Mouse (Mus musculus) liver, embryonic 14.5 days (tissue): ENCODE measurements at regions not wholly inside any gene's neighbourhood (a gene's known extent, or its start where the extent isn't known, plus 50 kb on each side); places are given as distances from the start of the nearest gene placed in this dataset. TPM values are rescaled to one million over a fixed set of nuclear protein-coding genes. Genes with fewer than 3 reads are reported as not detected.

Experiments used
- ATAC-seq: fragments of 200-750 bp; cut with Nextera tagmentation; 2 replicates; pipeline ENCODE4 v1.8.0; 2017; ENCODE audit warnings: moderate number of reproducible peaks, mild to moderate bottlenecking, moderate library complexity; ENCODE audit not compliant: insufficient read depth
- DNase-seq, 3 experiments: peaks; one replicate each; pipeline ENCODE4 v3.0.0-alpha.2; 2012 to 2013; ENCODE audit warnings: low read depth in 3 of 3, low spot score in 3 of 3
- H3K27ac ChIP-seq: fragments of 300-500 bp; sonication (generic); 2 replicates; pipeline ENCODE4 v1.5.1; 2014; ENCODE audit warnings: moderate library complexity, mild to moderate bottlenecking, control low read depth, inconsistent platforms
- H3K27me3 ChIP-seq: fragments of 300-500 bp; sonication (generic); 2 replicates; pipeline ENCODE4 v1.6.1; 2014; ENCODE audit warnings: mild to moderate bottlenecking, low read length, moderate library complexity; ENCODE audit not compliant: control insufficient read depth, insufficient read depth
- H3K36me3 ChIP-seq: fragments of 300-500 bp; sonication (generic); replicated peaks from 2 replicates; pipeline ENCODE4 v1.6.1; 2014; ENCODE audit warnings: low read depth; ENCODE audit not compliant: control insufficient read depth, insufficient read depth
- H3K4me1 ChIP-seq, 2 experiments: fragments of 200-500 bp in 1 of 2; fragments of 300-500 bp in 1 of 2; sonication (generic) in 1 of 2; replicated peaks; 2 replicates each; pipeline ENCODE4 v1.6.1; 2012 to 2014; ENCODE audit warnings: antibody characterized with exemption in 1 of 2, inconsistent platforms in 1 of 2, low read length in 1 of 2; ENCODE audit not compliant: control insufficient read depth in 2 of 2, insufficient read depth in 2 of 2
- H3K4me2 ChIP-seq: fragments of 300-500 bp; sonication (generic); 2 replicates; pipeline ENCODE4 v1.6.1; 2014; ENCODE audit warnings: low read depth, mild to moderate bottlenecking, control low read depth, moderate library complexity
- H3K4me3 ChIP-seq, 2 experiments: fragments of 200-500 bp in 1 of 2; fragments of 300-500 bp in 1 of 2; sonication (generic) in 1 of 2; 2 replicates each; pipeline ENCODE4 v1.5.1; 2012 to 2014; ENCODE audit warnings: low read depth in 2 of 2, low read length in 2 of 2, mild to moderate bottlenecking in 2 of 2, control low read depth in 1 of 2, inconsistent platforms in 1 of 2, moderate library complexity in 1 of 2; ENCODE audit not compliant: insufficient read depth in 1 of 2
- H3K9ac ChIP-seq: fragments of 300-500 bp; sonication (generic); replicated peaks from 2 replicates; pipeline ENCODE4 v1.6.1; 2014; ENCODE audit warnings: mild to moderate bottlenecking, control low read depth, moderate library complexity
- H3K9me3 ChIP-seq: fragments of 300-500 bp; sonication (generic); 2 replicates; pipeline ENCODE4 v1.6.1; 2016; ENCODE audit warnings: low read length, mixed read lengths; ENCODE audit not compliant: control insufficient read depth
- CTCF ChIP-seq: IDR thresholded peaks from 2 replicates; pipeline ENCODE4 v1.5.1; 2016; ENCODE audit warnings: antibody characterized with exemption, low read depth, control low read depth
- EP300 ChIP-seq: IDR thresholded peaks from 2 replicates; pipeline ENCODE4 v1.6.1; 2016; ENCODE audit warnings: antibody characterized with exemption, low read depth
- WGBS: fragments of 180-500 bp; shearing (Covaris S2); extraction: QIAGEN DNeasy Blood & Tissue Kit; methylation state at CpG from one replicate; pipeline ENCODE4 v1.1.7; 2014; ENCODE audit not compliant: insufficient replicate concordance; 5-methylcytosine and 5-hydroxymethylcytosine counted together
- microRNA-seq: library from miRNA; unstranded; fragments of <30 nt; microRNA quantifications from one replicate; pipeline ENCODE4, GENCODE M21; 2016

DNA sequence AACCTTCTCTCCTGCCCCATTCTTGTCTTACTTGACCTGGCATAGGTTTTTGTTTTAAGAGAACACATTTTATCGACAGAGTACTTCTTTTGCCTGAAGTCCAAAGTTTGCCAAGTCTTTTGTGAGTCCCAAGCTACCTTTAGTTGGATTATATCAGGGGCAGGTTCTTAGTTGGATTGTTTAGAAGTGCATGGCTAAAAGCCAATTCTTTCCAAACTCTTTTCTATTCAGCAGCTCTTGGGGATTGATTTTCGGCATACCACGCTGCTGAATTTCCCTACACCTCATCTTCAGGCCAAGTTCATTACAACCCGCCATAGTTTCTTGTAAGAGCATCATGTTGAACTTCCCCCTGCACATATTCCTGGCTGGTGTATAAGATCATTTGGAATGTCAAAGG lies 245.9 kb downstream of the S1pr1 start:
- H3K4me1 ChIP-seq, result no peaks in the 10 kb centered on the region
- H3K9me3 ChIP-seq, result no peaks in the 10 kb centered on the region
- DNase-seq, result no peak
- no peaks in the 10 kb centered on the region for H3K36me3 ChIP-seq
- no peaks in the 10 kb centered on the region for H3K27me3 ChIP-seq
- no peak overlapping the region for H3K9ac ChIP-seq
- 59% methylated on average over 4 of the region's 4 CpGs for WGBS
- no peak overlapping the region for H3K27ac ChIP-seq
- ATAC-seq, result no peak
- H3K4me2 ChIP-seq, result no peak overlapping the region
- TF ChIP-seq EP300 (no peak), CTCF (no peak)
- H3K4me3 ChIP-seq, result no peak overlapping the region

DNA sequence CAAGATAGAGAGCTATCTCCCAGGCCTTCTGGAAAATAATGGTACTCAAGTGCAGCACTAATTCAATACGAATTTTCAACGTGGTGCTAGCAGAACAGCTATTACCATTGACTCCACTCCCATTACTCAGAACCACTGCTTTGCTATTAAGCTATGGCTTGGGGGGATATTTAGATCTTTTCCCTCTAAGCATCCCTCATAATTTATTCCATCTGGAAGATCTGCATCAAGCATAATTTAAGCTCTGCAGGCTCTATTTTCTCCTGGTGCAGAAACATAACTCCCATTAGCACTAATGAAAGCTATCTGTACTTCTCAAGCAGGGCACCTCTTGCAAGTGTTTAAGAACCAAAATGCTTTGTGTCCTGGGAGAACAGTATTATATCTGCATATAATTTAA lies 247.0 kb downstream of the S1pr1 start:
- H3K4me2 ChIP-seq, result no peak overlapping the region
- H3K4me1 ChIP-seq, result no peaks in the 10 kb centered on the region
- no peak for DNase-seq
- H3K27ac ChIP-seq, result no peak overlapping the region
- H3K9ac ChIP-seq, result no peak overlapping the region
- no peak overlapping the region for H3K4me3 ChIP-seq
- no peak for TF ChIP-seq CTCF
- no peak for TF ChIP-seq EP300
- no peaks in the 10 kb centered on the region for H3K27me3 ChIP-seq
- no peaks in the 10 kb centered on the region for H3K9me3 ChIP-seq
- WGBS, result 53% methylated on average over 2 of the region's 2 CpGs
- H3K36me3 ChIP-seq, result no peaks in the 10 kb centered on the region
- no peak for ATAC-seq

DNA sequence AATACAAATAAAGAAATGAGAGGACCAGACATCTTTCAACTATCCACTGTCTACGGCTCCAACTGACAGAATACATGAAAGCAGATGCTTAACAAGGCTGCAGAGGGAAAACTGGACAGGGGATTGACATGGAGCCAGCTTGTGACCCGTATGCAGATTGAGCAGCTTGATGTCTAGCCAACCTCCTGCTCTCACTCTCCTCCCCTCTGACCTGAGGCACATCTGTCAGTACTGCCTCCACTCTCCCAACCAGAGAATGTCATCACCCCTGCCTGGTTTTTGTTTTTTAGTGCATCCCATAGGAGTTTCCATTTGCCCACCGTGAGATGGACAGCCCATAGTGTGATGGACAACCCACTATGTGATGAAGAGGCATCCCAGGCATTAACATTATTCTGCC lies 252.2 kb downstream of the S1pr1 start:
- no peak for TF ChIP-seq CTCF
- TF ChIP-seq EP300, result no peak
- no peaks in the 10 kb centered on the region for H3K9me3 ChIP-seq
- ATAC-seq, result no peak
- DNase-seq, result no peak
- WGBS, result 60% methylated on average over 3 of the region's 3 CpGs
- H3K4me1 ChIP-seq, result no peaks in the 10 kb centered on the region
- H3K4me2 ChIP-seq, result no peak overlapping the region
- H3K36me3 ChIP-seq, result no peaks in the 10 kb centered on the region
- H3K9ac ChIP-seq, result no peak overlapping the region
- H3K27me3 ChIP-seq, result no peaks in the 10 kb centered on the region
- H3K27ac ChIP-seq, result no peak overlapping the region
- H3K4me3 ChIP-seq, result no peak overlapping the region

Small RNA genes lying in the stretch of these regions (microRNA-seq; reads per million reads assigned to microRNA genes)
- gene Gm25347, result not detected
